Mouse (Mus musculus) heart, postnatal 4 days (tissue): ENCODE data around the gene Sema4a. TPM values are rescaled to one million over a fixed set of nuclear protein-coding genes. Genes with fewer than 3 reads are reported as not detected.

ENCODE experiments used
- microRNA-seq, 2 experiments: library from miRNA; unstranded; fragments of <30 nt; microRNA quantifications; one replicate each; pipeline ENCODE4 v1.2.0; 2021 to 2022
- total RNA-seq, 2 experiments: library from RNA; stranded (reverse); gene quantifications; 2 replicates each; pipeline ENCODE4 v1.2.3; 2021

The Sema4a gene
- total RNA-seq, 2 experiments from 2014 or later: 1.5 to 1.7 TPM

Small RNA genes lying within 50 kb of the gene (microRNA-seq; reads per million reads assigned to microRNA genes)
- 0 reads per million in 2 experiments for gene Mir7011

Other genes with a start within 250 kb of the Sema4a start
- gene Rhbg, start 206.5 kb downstream of the Sema4a start, total RNA-seq: not detected
- not detected for gene Gm38392, start 174.0 kb downstream of the Sema4a start, total RNA-seq
- gene Tsacc, start 164.2 kb downstream of the Sema4a start, total RNA-seq: 1 to 10 TPM; 6.1 to 6.2 TPM
- gene Cct3, start 164.1 kb downstream of the Sema4a start, total RNA-seq: 100 to 1,000 TPM; 257 TPM
- gene Glmp, start 136.2 kb downstream of the Sema4a start, total RNA-seq: 10 to 100 TPM; 74.8 to 84.6 TPM
- gene Tmem79, start 125.0 kb downstream of the Sema4a start, total RNA-seq: 1 to 10 TPM; 1.4 to 1.6 TPM
- gene Smg5, start 124.9 kb downstream of the Sema4a start, total RNA-seq: 10 to 100 TPM; 53.2 to 61.3 TPM
- under 1 TPM; 0.47 to 0.86 TPM for gene Paqr6, start 96.6 kb downstream of the Sema4a start, total RNA-seq
- not detected for gene Bglap3, start 88.4 kb downstream of the Sema4a start, total RNA-seq
- gene Bglap2, start 82.5 kb downstream of the Sema4a start, total RNA-seq: not detected
- not detected for gene Bglap, start 76.7 kb downstream of the Sema4a start, total RNA-seq
- 10 to 100 TPM; 87.5 to 88.0 TPM for gene Pmf1, start 50.9 kb downstream of the Sema4a start, total RNA-seq
- 10 to 100 TPM; 13.9 to 14.6 TPM for gene Slc25a44, start 36.0 kb downstream of the Sema4a start, total RNA-seq
- 100 to 1,000 TPM; 178 to 181 TPM for gene Lmna, start 48.8 kb upstream of the Sema4a start, total RNA-seq
- gene Mex3a, start 71.2 kb upstream of the Sema4a start, total RNA-seq: 10 to 100 TPM; 11.7 TPM
- not detected for gene Rab25, start 87.1 kb upstream of the Sema4a start, total RNA-seq
- gene Lamtor2, start 91.9 kb upstream of the Sema4a start, total RNA-seq: 10 to 100 TPM; 81.9 to 89.1 TPM
- 10 to 100 TPM; 55.3 to 60.1 TPM for gene Ubqln4, start 92.6 kb upstream of the Sema4a start, total RNA-seq
- gene Ssr2, start 114.7 kb upstream of the Sema4a start, total RNA-seq: 100 to 1,000 TPM; 145 to 152 TPM
- gene Arhgef2, start 144.8 kb upstream of the Sema4a start, total RNA-seq: 100 to 1,000 TPM; 104 to 109 TPM
- gene Rxfp4, start 192.0 kb upstream of the Sema4a start, total RNA-seq: under 1 TPM in 1 of 2 experiments, not detected in 1; 0.20 TPM
- 10 to 100 TPM; 44.9 to 49.2 TPM for gene Khdc4, start 224.6 kb upstream of the Sema4a start, total RNA-seq